Mouse (Mus musculus) CH12.LX (cell line): ENCODE data around the gene Nrf1. TPM values are rescaled to one million over a fixed set of nuclear protein-coding genes. Genes with fewer than 3 reads are reported as not detected.

Experiments
- DNase-seq: peaks from one replicate; pipeline ENCODE4 v3.0.0-alpha.2; 2013; ENCODE audit errors: extremely low read depth
- H3K27ac ChIP-seq: 2 replicates; pipeline ENCODE4 v1.5.1; 2012; ENCODE audit warnings: low read depth, mild to moderate bottlenecking, control low read depth, moderate library complexity; ENCODE audit not compliant: insufficient read depth
- H3K27me3 ChIP-seq: replicated peaks from 2 replicates; pipeline ENCODE3; 2012; ENCODE audit warnings: inconsistent platforms
- H3K36me3 ChIP-seq, 2 experiments: replicated peaks in 1 of 2; 2 replicates each; pipeline versions ENCODE3 to v1.6.1; 2012; ENCODE audit warnings: inconsistent platforms in 1 of 2, low read length in 1 of 2, mild to moderate bottlenecking in 1 of 2, mixed read lengths in 1 of 2, moderate library complexity in 1 of 2; ENCODE audit not compliant: control insufficient read depth in 1 of 2, insufficient read depth in 1 of 2
- H3K4me1 ChIP-seq, 2 experiments: 2 replicates each; pipeline ENCODE4 v1.6.1; 2012; ENCODE audit warnings: inconsistent platforms in 1 of 2, moderate library complexity in 1 of 2; ENCODE audit not compliant: insufficient read depth in 2 of 2, control insufficient read depth in 1 of 2
- H3K4me2 ChIP-seq: 2 replicates; pipeline ENCODE4 v1.6.1; 2012; ENCODE audit warnings: low read depth, mild to moderate bottlenecking, control low read depth; ENCODE audit not compliant: poor library complexity, insufficient read depth, severe bottlenecking
- H3K4me3 ChIP-seq, 3 experiments: fragments of 150-350 bp in 1 of 3; sonication (generic) in 1 of 3; replicated peaks in 1 of 3; 2 replicates each; pipeline versions ENCODE3 to v1.5.1; 2011 to 2012; ENCODE audit warnings: low read depth in 2 of 3, low read length in 2 of 3, mild to moderate bottlenecking in 2 of 3, moderate library complexity in 2 of 3, control low read depth in 1 of 3, improper control_type of control experiment in 1 of 3, inconsistent platforms in 1 of 3, mixed read lengths in 1 of 3; ENCODE audit not compliant: poor library complexity in 1 of 3
- H3K79me2 ChIP-seq: replicated peaks from 2 replicates; pipeline ENCODE4 v1.6.1; 2012; ENCODE audit warnings: mild to moderate bottlenecking, moderate library complexity; ENCODE audit not compliant: control insufficient read depth, poor library complexity, insufficient read depth, severe bottlenecking; ENCODE audit errors: extremely low read depth
- H3K9ac ChIP-seq: 2 replicates; pipeline ENCODE4 v1.6.1; 2012; ENCODE audit warnings: low read depth, mild to moderate bottlenecking, control low read depth, moderate library complexity; ENCODE audit not compliant: insufficient read depth
- H3K9me3 ChIP-seq: replicated peaks from 2 replicates; pipeline ENCODE3; 2012; ENCODE audit warnings: low read length, inconsistent platforms, mixed read lengths
- CHD1 ChIP-seq: IDR thresholded peaks from 2 replicates; pipeline ENCODE4 v1.6.1; 2012; ENCODE audit warnings: low read depth, low read length, improper control_type of control experiment, inconsistent platforms
- CHD2 ChIP-seq: IDR thresholded peaks from 2 replicates; pipeline ENCODE4 v1.6.1; 2011; ENCODE audit warnings: low read length, improper control_type of control experiment
- CTCF ChIP-seq, 2 experiments: IDR thresholded peaks in 1 of 2; conservative IDR thresholded peaks in 1 of 2; 2 replicates each; pipeline ENCODE4 v1.5.1; 2011 to 2012; ENCODE audit warnings: low read depth in 2 of 2, low read length in 2 of 2, improper control_type of control experiment in 1 of 2, inconsistent platforms in 1 of 2, mild to moderate bottlenecking in 1 of 2, moderate library complexity in 1 of 2
- GABPA ChIP-seq: IDR thresholded peaks from 2 replicates; pipeline ENCODE4 v1.6.1; 2012; ENCODE audit warnings: low read depth, low read length, improper control_type of control experiment, inconsistent platforms; ENCODE audit not compliant: insufficient replicate concordance
- IRF4 ChIP-seq: IDR thresholded peaks from 2 replicates; pipeline ENCODE4 v1.6.1; 2014; ENCODE audit warnings: low read depth, mild to moderate bottlenecking, inconsistent platforms, low read length, improper control_type of control experiment
- MAX ChIP-seq: IDR thresholded peaks from 2 replicates; pipeline ENCODE4 v1.6.1; 2011; ENCODE audit warnings: low read length, improper control_type of control experiment
- MAZ ChIP-seq: IDR thresholded peaks from 2 replicates; pipeline ENCODE4 v1.6.1; 2012; ENCODE audit warnings: low read depth, mild to moderate bottlenecking, inconsistent platforms, low read length, improper control_type of control experiment, moderate library complexity
- MXI1 ChIP-seq: IDR thresholded peaks from 2 replicates; pipeline ENCODE4 v1.6.1; 2011; ENCODE audit warnings: mild to moderate bottlenecking, low read depth, low read length, improper control_type of control experiment
- MYC ChIP-seq: IDR thresholded peaks from 2 replicates; pipeline ENCODE4 v1.6.1; 2011; ENCODE audit warnings: low read depth, mild to moderate bottlenecking, improper control_type of control experiment, low read length
- NELFE ChIP-seq: IDR thresholded peaks from 2 replicates; pipeline ENCODE4 v1.6.1; 2011; ENCODE audit warnings: low read depth, low read length, improper control_type of control experiment
- SMC3 ChIP-seq: IDR thresholded peaks from 2 replicates; pipeline ENCODE4 v1.6.1; 2011; ENCODE audit warnings: low read depth, low read length, improper control_type of control experiment
- dilution Hi-C: fragments of 300-500 bp; cut with MboI; formaldehyde crosslinking; loops from 2 replicates; pipeline ENCODE4 v1.14.3; 2020; ENCODE audit warnings: low sequenced_read_pairs; ENCODE audit not compliant: extremely low pct_unique_long_range_greater_than_20kb, extremely low pct_ligation_motif_present
- in situ Hi-C: fragments of 300-500 bp; cut with MboI; formaldehyde crosslinking; loops from 3 replicates; pipeline ENCODE4 v1.14.3; 2019; ENCODE audit warnings: low sequenced_read_pairs, low pct_ligation_motif_present, low pct_unique_long_range_greater_than_20kb, mixed read lengths
- polyA plus RNA-seq: library from polyadenylated mRNA; unstranded; fragments of >175 nt; gene quantifications from 2 replicates; pipeline ENCODE4 v1.2.1, GENCODE M21; 2012; ENCODE audit warnings: low read depth; ENCODE audit not compliant: insufficient read length
- total RNA-seq, 2 experiments: library from RNA; depleted of rRNA; stranded (reverse); fragments of 300-350 nt in 1 of 2; fragments of >200 nt in 1 of 2; gene quantifications; 2 replicates each; pipeline ENCODE4 v1.2.3; 2012 to 2014

The Nrf1 gene
- total and polyA plus RNA-seq, 3 experiments: 43.6 to 74.6 (median 51.3) TPM

DNA sequence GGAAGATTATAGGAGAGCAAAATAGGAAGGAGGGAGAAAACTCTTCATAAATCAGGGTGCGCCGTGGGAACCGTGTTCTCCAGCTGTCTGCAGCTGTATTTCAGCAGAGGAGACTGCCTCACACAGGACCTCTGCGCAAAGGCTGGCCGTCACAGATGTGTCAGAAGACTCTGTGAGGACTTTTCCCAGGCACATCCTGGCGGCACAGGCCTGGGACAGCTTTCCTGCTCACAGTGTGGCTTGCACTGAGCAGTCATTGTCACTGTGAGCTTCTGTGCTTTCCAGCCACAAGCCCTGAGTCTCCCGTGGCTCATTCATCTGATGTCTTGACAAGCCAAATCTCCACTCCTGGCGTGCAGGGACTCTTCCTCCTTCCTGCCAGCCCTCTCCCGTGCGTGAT, 104.9 kb downstream of the Nrf1 start:
- Histone ChIP-seq H3K4me3 (no peak overlapping the region), H3K9ac (no peak overlapping the region), H3K4me1 (peaks cover 4 to 6% of the 10 kb centered on the region in 2 experiments; a peak in 3 of 4 replicates), H3K9me3 (no peaks in the 10 kb centered on the region), H3K27ac (no peak overlapping the region), H3K27me3 (no peaks in the 10 kb centered on the region), H3K4me2 (no peak overlapping the region), H3K36me3 (peaks cover 5 to 41% of the 10 kb centered on the region in 2 experiments), H3K79me2 (no peaks in the 10 kb centered on the region)
- dilution Hi-C loops: no loop called here
- DNase-seq: no peak
- in situ Hi-C loops: no loop called here
- no peak for TF ChIP-seq SMC3
- no peak for TF ChIP-seq NELFE
- TF ChIP-seq CHD1: no peak
- no peak for TF ChIP-seq IRF4

DNA sequence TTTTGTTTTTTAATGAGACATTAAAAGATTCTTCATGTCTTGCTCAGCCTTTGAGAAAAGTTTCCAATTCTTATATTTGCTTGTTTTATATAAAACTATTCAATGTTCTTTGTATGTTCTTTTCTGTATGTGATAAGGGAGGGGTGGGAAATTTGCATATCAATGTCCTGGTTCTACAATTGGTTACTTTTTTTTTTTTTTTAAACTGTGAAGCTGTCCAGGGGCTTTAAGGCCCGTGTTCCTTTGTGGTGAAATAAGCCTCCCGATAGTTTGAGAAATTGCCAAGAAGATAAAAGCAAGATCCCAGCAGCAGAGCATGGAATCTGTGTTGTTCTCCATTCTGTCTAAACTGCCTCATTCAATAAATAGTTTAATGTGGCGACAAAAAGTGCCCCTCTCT, 105.3 kb downstream of the Nrf1 start:
- Histone ChIP-seq H3K79me2 (no peaks in the 10 kb centered on the region), H3K9ac (no peak overlapping the region), H3K27ac (no peak overlapping the region), H3K9me3 (no peaks in the 10 kb centered on the region), H3K4me2 (no peak overlapping the region), H3K27me3 (no peaks in the 10 kb centered on the region), H3K36me3 (peaks cover 5 to 39% of the 10 kb centered on the region in 2 experiments), H3K4me3 (no peak overlapping the region), H3K4me1 (peaks cover under 1 to 10% of the 10 kb centered on the region in 2 experiments; a peak in 3 of 4 replicates)
- dilution Hi-C loops: no loop called here
- TF ChIP-seq SMC3 (no peak), CTCF (conservative IDR thresholded peaks at IDR 0.05 in 1 of 2, IDR thresholded peaks at IDR 0.05 in 1 of 2; ENCODE audit: low read depth in 2 of 2, low read length in 2 of 2) (no peak), GABPA (no peak), CHD1 (no peak), MAX (no peak)
- in situ Hi-C loops: no loop called here
- DNase-seq: no peak

GRCm38 (mm10) chr6:30153733-30154415, 106.1 kb downstream of the Nrf1 start:
- TF ChIP-seq MYC (no peak), MAZ (no peak), MXI1 (no peak), CHD2 (no peak), MAX (no peak)

More at GRCm38 (mm10) chr6:30153733-30154415, 106.1 kb downstream of the Nrf1 start:
- H3K27me3 ChIP-seq: no peaks in the 10 kb centered on the region
- H3K27ac ChIP-seq: no peak overlapping the region
- H3K4me3 ChIP-seq: no peak overlapping the region
- H3K79me2 ChIP-seq: no peaks in the 10 kb centered on the region
- no peak overlapping the region for H3K9ac ChIP-seq
- DNase-seq: no peak
- no peaks in the 10 kb centered on the region for H3K9me3 ChIP-seq
- H3K36me3 ChIP-seq: peaks cover 5 to 36% of the 10 kb centered on the region in 2 experiments
- H3K4me2 ChIP-seq: no peak overlapping the region
- peaks cover 0 to 17% of the 10 kb centered on the region in 2 experiments; a peak in 2 of 4 replicates for H3K4me1 ChIP-seq
- dilution Hi-C loops: no loop called here
- in situ Hi-C loops: no loop called here
